Mouse (Mus musculus) spleen, adult 2 months (tissue): ENCODE results near the gene Inpp5b. TPM values are rescaled to one million over a fixed set of nuclear protein-coding genes. Genes with fewer than 3 reads are reported as not detected.
A peak's percentile ranks its signal among the peaks of the same experiment; 100 is the strongest.
"Not testable (repeated sequence)": the region's sequence is repeated elsewhere in the genome, so short reads cannot be mapped to it uniquely, and the experiment has no call there.

Source experiments
- DNase-seq, 2 experiments: peaks; one replicate each; pipeline versions ENCODE4 v3.0.0 to v3.0.0-alpha.2; 2012 to 2021; ENCODE audit warnings: low spot score in 2 of 2, low read depth in 1 of 2
- H3K27ac ChIP-seq: fragments of 200-500 bp; 2 replicates; pipeline ENCODE4 v1.5.1; 2012; ENCODE audit warnings: low read length, inconsistent platforms; ENCODE audit not compliant: insufficient read depth
- H3K27me3 ChIP-seq: fragments of 200-500 bp; 2 replicates; pipeline ENCODE4 v1.6.1; 2012; ENCODE audit warnings: mild to moderate bottlenecking, moderate library complexity, low read length, inconsistent platforms; ENCODE audit not compliant: control insufficient read depth, insufficient read depth
- H3K36me3 ChIP-seq: fragments of 200-500 bp; 2 replicates; pipeline ENCODE4 v1.6.1; 2012; ENCODE audit warnings: mild to moderate bottlenecking, low read length, inconsistent platforms; ENCODE audit not compliant: control insufficient read depth, insufficient read depth
- H3K4me1 ChIP-seq: fragments of 200-500 bp; 2 replicates; pipeline ENCODE4 v1.6.1; 2011; ENCODE audit warnings: inconsistent platforms; ENCODE audit not compliant: control insufficient read depth, insufficient read depth, insufficient read length
- H3K4me3 ChIP-seq: fragments of 200-500 bp; 2 replicates; pipeline ENCODE4 v1.5.1; 2011; ENCODE audit warnings: mild to moderate bottlenecking, inconsistent platforms; ENCODE audit not compliant: insufficient read depth, insufficient read length; ENCODE audit errors: extremely low read depth
- CTCF ChIP-seq: fragments of 200-500 bp; IDR thresholded peaks from 2 replicates; pipeline ENCODE4 v1.5.1; 2011; ENCODE audit warnings: mild to moderate bottlenecking, inconsistent platforms; ENCODE audit not compliant: insufficient read depth, insufficient read length, insufficient replicate concordance; ENCODE audit errors: extremely low read depth
- POLR2A ChIP-seq: fragments of 200-500 bp; IDR thresholded peaks from 2 replicates; pipeline ENCODE4 v1.6.1; 2011; ENCODE audit warnings: low read depth, low read length, inconsistent platforms
- WGBS: fragments of 180-500 bp; shearing (Covaris S2); methylation state at CpG from one replicate; pipeline ENCODE4 v1.1.7; 2018; 5-methylcytosine and 5-hydroxymethylcytosine counted together
- polyA plus RNA-seq: library from polyadenylated mRNA; depleted of rRNA; stranded (reverse); fragments of >200 nt; gene quantifications from 2 replicates; pipeline ENCODE4 v1.2.3, GENCODE M21; 2012

The Inpp5b gene
- polyA plus RNA-seq, 1 experiment: 31.3 TPM

DNA sequence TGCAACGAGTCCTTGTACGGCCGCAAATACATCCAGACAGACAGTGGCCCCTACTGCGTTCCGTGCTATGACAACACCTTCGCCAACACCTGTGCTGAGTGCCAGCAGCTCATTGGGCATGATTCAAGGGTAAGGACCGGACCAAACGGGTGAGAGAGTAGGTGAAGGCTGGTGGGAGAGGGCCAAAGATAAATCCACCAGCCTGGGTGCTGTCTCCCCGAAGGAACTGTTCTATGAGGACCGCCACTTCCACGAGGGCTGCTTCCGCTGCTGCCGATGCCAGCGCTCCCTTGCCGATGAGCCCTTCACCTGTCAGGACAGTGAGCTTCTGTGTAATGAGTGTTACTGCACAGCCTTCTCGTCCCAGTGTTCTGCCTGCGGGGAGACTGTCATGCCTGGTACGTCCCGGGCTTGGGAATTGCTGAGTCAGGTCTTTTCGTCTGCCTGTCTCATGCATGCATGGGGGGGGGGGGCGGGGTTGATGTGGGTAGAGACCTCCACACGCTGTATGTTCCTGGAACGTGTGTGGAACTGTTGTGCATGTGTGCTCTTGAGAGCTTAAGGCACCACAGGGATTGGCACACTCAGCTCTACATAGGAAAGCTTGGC lies 35.9 kb upstream of the Inpp5b start:
- Histone ChIP-seq H3K27me3 (no peaks in the 10 kb centered on the region), H3K27ac (no peak overlapping the region), H3K4me3 (no peak overlapping the region), H3K36me3 (no peaks in the 10 kb centered on the region), H3K4me1 (peaks cover 34% of the 10 kb centered on the region)
- WGBS: 87% methylated on average over 23 of the region's 23 CpGs
- no peak for DNase-seq
- TF ChIP-seq POLR2A: no peak
- no peak for TF ChIP-seq CTCF

- 87% methylated on average over 25 of the region's 25 CpGs for WGBS
- peaks cover 31% of the 10 kb centered on the region; the same call in 1 of the 2 replicates for H3K4me1 ChIP-seq
- H3K27me3 ChIP-seq, H3K4me3 ChIP-seq, DNase-seq, H3K36me3 ChIP-seq, H3K27ac ChIP-seq: not testable (repeated sequence)
Observed at GRCm38 (mm10) chr4:124707381-124708199, 34.1 kb upstream of the Inpp5b start.

DNA sequence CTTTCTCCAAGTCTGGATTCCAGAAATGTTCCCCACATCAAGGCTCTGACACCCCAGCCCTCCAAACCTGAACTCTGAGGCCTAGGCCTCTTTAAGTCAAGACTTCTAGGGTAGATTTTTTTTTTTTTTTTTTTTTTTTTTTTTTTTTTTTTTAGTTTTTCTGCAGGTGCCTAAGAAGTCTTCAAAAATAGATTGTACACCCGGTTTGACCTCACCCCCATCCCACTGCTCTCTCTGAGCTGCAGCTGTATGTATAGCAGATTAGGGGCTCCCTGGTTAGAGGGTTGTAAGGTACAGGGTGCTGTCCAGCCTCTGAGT lies 33.5 kb upstream of the Inpp5b start:
- H3K4me3 ChIP-seq, H3K27me3 ChIP-seq, DNase-seq, H3K36me3 ChIP-seq: not testable (repeated sequence)
- 0% methylated on average over 1 of the region's 1 CpGs for WGBS
- Histone ChIP-seq H3K4me1 (peaks cover 31% of the 10 kb centered on the region; the same call in 1 of the 2 replicates), H3K27ac (peak overlapping the region; percentile 86)

DNA sequence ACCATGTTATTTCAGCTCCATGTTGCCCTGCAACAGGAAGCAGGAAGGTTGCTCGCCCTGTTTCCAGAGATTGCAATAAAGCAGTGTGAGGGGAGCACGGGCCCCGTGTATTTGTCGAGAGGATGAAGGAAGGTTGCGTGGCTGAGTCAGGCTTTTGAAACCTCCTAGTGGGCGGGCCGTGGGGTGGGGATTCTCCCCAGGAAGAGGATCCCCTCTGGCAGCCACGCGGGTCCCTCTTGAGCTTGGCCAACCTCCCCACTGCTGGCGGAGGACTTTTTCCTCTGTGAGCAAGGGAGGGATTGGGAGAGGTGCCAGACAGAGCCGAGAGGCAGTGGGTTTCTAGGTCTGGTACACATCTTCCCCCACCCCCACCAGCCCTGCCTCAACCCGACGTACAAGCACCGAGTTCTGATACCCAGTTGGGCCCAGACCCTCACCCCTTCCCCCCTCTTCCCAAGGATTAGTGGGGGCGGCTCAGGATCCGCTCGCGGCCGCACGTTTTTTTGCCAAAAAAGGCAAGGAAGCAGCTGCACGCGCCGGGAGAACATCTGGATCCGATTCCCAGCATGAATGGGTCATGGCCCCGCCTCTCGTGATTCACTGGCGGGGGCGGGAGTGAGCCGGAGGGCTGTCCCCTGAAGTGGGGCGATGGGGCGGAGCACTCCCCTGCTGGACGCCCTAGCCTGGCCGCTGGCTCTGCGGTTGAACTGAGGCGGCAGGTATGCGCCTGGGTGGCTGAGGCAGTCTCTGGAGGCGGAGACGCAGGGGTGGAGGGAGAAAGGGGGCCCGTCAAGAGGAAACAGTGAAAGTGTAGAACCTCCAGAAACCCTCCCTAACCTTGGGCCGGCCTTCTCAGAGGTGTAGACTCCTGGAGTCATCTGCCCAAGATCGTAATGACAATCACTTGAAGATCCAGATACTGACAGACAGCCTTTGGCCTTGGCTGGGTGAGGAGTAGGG lies 32.9 kb upstream of the Inpp5b start:
- 1% methylated on average over 41 of the region's 41 CpGs for WGBS
- DNase-seq: peak in 1 of 2 experiments; percentile 84
- H3K27me3 ChIP-seq: no peaks in the 10 kb centered on the region
- no peaks in the 10 kb centered on the region for H3K36me3 ChIP-seq
- peaks cover 25% of the 10 kb centered on the region; the same call in 1 of the 2 replicates for H3K4me1 ChIP-seq
- peak overlapping the region; percentile 47 for H3K4me3 ChIP-seq
- 0 out of 2 replicates have a peak, but pooled peaks have one; percentile 1 for TF ChIP-seq CTCF
- TF ChIP-seq POLR2A: no peak; the same call in 1 of the 2 replicates
- H3K27ac ChIP-seq: peak overlapping the region; percentile 86

- peak in 1 of 2 experiments; percentile 37 for DNase-seq
- peak overlapping the region; percentile 86 for H3K27ac ChIP-seq
- H3K4me3 ChIP-seq: peak overlapping the region; percentile 31
- TF ChIP-seq POLR2A (no peak), CTCF (no peak)
- H3K36me3 ChIP-seq: no peaks in the 10 kb centered on the region
- no peaks in the 10 kb centered on the region for H3K27me3 ChIP-seq
- 4% methylated on average over 18 of the region's 18 CpGs for WGBS
- H3K4me1 ChIP-seq: peaks cover 13% of the 10 kb centered on the region; the same call in 1 of the 2 replicates
Observed at GRCm38 (mm10) chr4:124709961-124710446, 31.6 kb upstream of the Inpp5b start.

GRCm38 (mm10) chr4:124710776-124711291 lies 30.8 kb upstream of the Inpp5b start:
- 4% methylated on average over 5 of the region's 5 CpGs for WGBS
- DNase-seq: peak in 1 of 2 experiments; percentile 48
- no peak overlapping the region for H3K4me3 ChIP-seq
- no peaks in the 10 kb centered on the region for H3K27me3 ChIP-seq
- H3K36me3 ChIP-seq: no peaks in the 10 kb centered on the region
- no peak overlapping the region for H3K27ac ChIP-seq
- peak; percentile 14; the same call in 1 of the 2 replicates for TF ChIP-seq CTCF
- no peak for TF ChIP-seq POLR2A
- H3K4me1 ChIP-seq: peaks cover 15% of the 10 kb centered on the region; the same call in 1 of the 2 replicates
